27 mouse cellular contexts compared by ENCODE assay signal in genomic region chr10:31927657-31928056, GRCm38 (mm10).
A peak's percentile ranks its signal among the peaks of the same experiment; 100 is the strongest.
DNase-seq lines count a peak whose midpoint lies in the region; ATAC-seq and TF ChIP-seq lines count a peak whose summit lies in the region.
"Had no signal": no experiment of that assay in that cellular context is flagged by ENCODE, and none has a peak within 500 bp of the region (broad histone marks: within the 10 kb centered on the region; RNA-seq: fewer than 3 reads in every experiment).

No protein-coding gene starts in this region.

- H3K27ac ChIP-seq in liver, adult 2 months (replicated peaks; ENCODE audit: insufficient read depth, low read depth, low read length): no peak overlapping the region
- H3K27ac ChIP-seq in liver, embryonic 11.5 days (ENCODE audit: low read depth, low read length): no peak overlapping the region
- H3K27ac ChIP-seq: heart, embryonic 13.5 days; hindbrain, embryonic 13.5 days; kidney, postnatal 0 days; lung, embryonic 15.5 days had no signal

- H3K4me3 ChIP-seq in liver, adult 2 months (ENCODE audit: insufficient read depth, low read depth, low read length): no peak overlapping the region
- no peak overlapping the region for H3K4me3 ChIP-seq in liver, embryonic 11.5 days (ENCODE audit: low read depth, low read length)
- H3K4me3 ChIP-seq: erythroblast, embryonic 14.5 days; heart, embryonic 13.5 days; hindbrain, embryonic 13.5 days; lung, embryonic 15.5 days had no signal

- intact Hi-C loops in heart, postnatal 36 days (cut with DNase I): no loop called here

- no peaks in the 10 kb centered on the region for H3K36me3 ChIP-seq in liver, adult 2 months (ENCODE audit: control insufficient read depth, insufficient read depth, low read length)
- H3K36me3 ChIP-seq in liver, embryonic 11.5 days (ENCODE audit: control insufficient read depth, insufficient read depth, low read length): no peaks in the 10 kb centered on the region
- H3K36me3 ChIP-seq: heart, embryonic 13.5 days; hindbrain, embryonic 13.5 days; lung, embryonic 15.5 days had no signal

- DNase-seq in frontal cortex, postnatal 25 days (ENCODE audit: low spot score in 2 of 2): no peak
- DNase-seq in heart, adult 9 months (ENCODE audit: low spot score in 2 of 2): peak; percentile 22 to 52
- no peak for DNase-seq in heart, postnatal 36 days
- DNase-seq in liver, adult 2 months (ENCODE audit: extremely low read depth, low read depth, low spot score): peak; percentile 0
- DNase-seq in liver, embryonic 11.5 days (ENCODE audit: low spot score): no peak
- DNase-seq in telencephalon, adult 2 months (ENCODE audit: low read depth, low spot score): peak; percentile 35
- DNase-seq in urinary bladder, adult 2 months (ENCODE audit: low spot score): no peak
- DNase-seq: adrenal gland, postnatal 14 days; cerebellum, adult 11-12 months; cerebellum, postnatal 10 days; forebrain, postnatal 0 days; gastrocnemius, postnatal 25 days; kidney, adult 8-10 months; kidney, postnatal 4 days; layer of hippocampus, adult 9-11 months; liver; thymus, postnatal 4 days had no signal

- H3K4me2 ChIP-seq in liver, embryonic 11.5 days: no peak overlapping the region
- H3K4me2 ChIP-seq: heart, embryonic 13.5 days; hindbrain, embryonic 13.5 days; lung, embryonic 15.5 days; midbrain, embryonic 11.5 days had no signal

- no peak overlapping the region for H3K9ac ChIP-seq in liver, adult 2 months (ENCODE audit: low read depth, low read length)
- no peak overlapping the region for H3K9ac ChIP-seq in liver, embryonic 11.5 days (ENCODE audit: low read depth, low read length)
- H3K9ac ChIP-seq: forebrain, postnatal 0 days; heart, embryonic 13.5 days; hindbrain, embryonic 13.5 days; lung, embryonic 15.5 days had no signal

- peak; percentile 71 for ATAC-seq in frontal cortex, adult (ENCODE audit: low TSS enrichment)
- ATAC-seq in liver, embryonic 11.5 days (replicated peaks; ENCODE audit: low FRiP score): no peak
- ATAC-seq: forebrain, postnatal 0 days; intestine, embryonic 16.5 days; midbrain, embryonic 16.5 days; Patski had no signal

- WGBS in liver, adult 2 months: 72% methylated on average over 5 of the region's 5 CpGs
- 73% methylated on average over 5 of the region's 5 CpGs for WGBS in liver, embryonic 11.5 days

- H3K79me2 ChIP-seq in liver, adult 2 months (ENCODE audit: control insufficient read depth, insufficient read depth, low read length): no peaks in the 10 kb centered on the region

- TF ChIP-seq POLR2A in liver, adult 2 months (IDR thresholded peaks at IDR 0.05; ENCODE audit: extremely low read depth, insufficient read depth, low read length): no peak

- H3K4me1 ChIP-seq in liver, adult 2 months (ENCODE audit: control insufficient read depth, insufficient read depth, low read length): no peaks in the 10 kb centered on the region
- no peaks in the 10 kb centered on the region for H3K4me1 ChIP-seq in liver, embryonic 11.5 days (replicated peaks; ENCODE audit: control insufficient read depth, insufficient read depth, low read length)
- H3K4me1 ChIP-seq: heart, embryonic 13.5 days; hindbrain, embryonic 13.5 days; lung, embryonic 15.5 days had no signal

- H3K27me3 ChIP-seq in liver, adult 2 months (ENCODE audit: control insufficient read depth, insufficient read depth, low read length): no peaks in the 10 kb centered on the region
- H3K27me3 ChIP-seq in liver, embryonic 11.5 days (replicated peaks; ENCODE audit: control insufficient read depth, insufficient read depth, low read length): no peaks in the 10 kb centered on the region
- H3K27me3 ChIP-seq: heart, embryonic 13.5 days; hindbrain, embryonic 13.5 days; lung, embryonic 15.5 days; Patski had no signal

- H3K9me3 ChIP-seq in liver, embryonic 11.5 days (ENCODE audit: control insufficient read depth, low read length): no peaks in the 10 kb centered on the region
- H3K9me3 ChIP-seq: heart, embryonic 13.5 days; hindbrain, embryonic 13.5 days; lung, embryonic 15.5 days had no signal

- TF ChIP-seq CTCF in liver, adult 2 months (IDR thresholded peaks at IDR 0.05; ENCODE audit: low read depth, low read length): no peak

Comparison
In these comparisons a context has a peak if more than half of its experiments do, and no peak if none do; other contexts are left out.
1. DNase-seq: peak in heart, adult 9 months (2 of 2), liver, adult 2 months (single experiment) and telencephalon, adult 2 months (single experiment); none in frontal cortex, postnatal 25 days (0 of 2), heart, postnatal 36 days (0 of 2), liver, embryonic 11.5 days (single experiment) and urinary bladder, adult 2 months (single experiment).